34 mouse cellular contexts compared by ENCODE assay signal in the genomic region with DNA sequence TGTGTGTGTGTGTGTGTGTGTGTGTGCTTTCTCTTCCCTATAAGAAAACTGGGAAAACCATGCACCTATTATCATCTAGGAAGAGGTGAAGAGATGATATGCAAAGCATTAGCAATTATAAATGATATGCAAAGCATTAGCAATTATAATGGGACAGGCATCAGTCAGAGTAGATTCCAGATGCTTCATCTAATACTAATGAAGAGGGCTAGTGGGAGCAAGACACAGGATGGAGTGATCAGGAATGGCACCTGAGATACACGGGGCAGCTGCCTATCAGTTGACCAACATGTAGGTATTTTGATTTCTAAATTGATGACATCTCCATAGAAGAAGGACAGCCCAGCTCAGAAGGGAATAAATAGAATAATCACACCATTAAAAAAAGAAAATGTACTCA.
"Had no signal": no experiment of that assay in that cellular context is flagged by ENCODE, and none has a peak within 500 bp of the region (broad histone marks: within the 10 kb centered on the region; RNA-seq: fewer than 3 reads in every experiment).

No protein-coding gene starts in this region.

- H3K27me3 ChIP-seq: heart, embryonic 12.5 days; heart, embryonic 13.5 days; heart, embryonic 15.5 days; hindbrain, embryonic 13.5 days; hindbrain, embryonic 15.5 days; intestine, embryonic 15.5 days; kidney, embryonic 15.5 days had no signal

- H3K4me2 ChIP-seq: heart, embryonic 11.5 days; heart, embryonic 12.5 days; heart, embryonic 13.5 days; heart, embryonic 15.5 days; hindbrain, embryonic 13.5 days; hindbrain, embryonic 15.5 days; intestine, embryonic 15.5 days; kidney, embryonic 15.5 days had no signal

- DNase-seq: heart, adult 2 months; heart, postnatal 10 days; heart, postnatal 14 days; heart, postnatal 36 days; heart, postnatal 4 days; kidney, adult 11 months; kidney, adult 18-20 months; kidney, adult 2 months; kidney, adult 8-10 months; kidney, adult 9 months; kidney, postnatal 10 days; kidney, postnatal 14 days; kidney, postnatal 25 days; kidney, postnatal 36 days; kidney, postnatal 4 days; layer of hippocampus, adult 9-11 months; layer of hippocampus, postnatal 36 days had no signal

- H3K9ac ChIP-seq: heart, embryonic 12.5 days; heart, embryonic 13.5 days; heart, embryonic 15.5 days; hindbrain, embryonic 13.5 days; hindbrain, embryonic 15.5 days; intestine, embryonic 15.5 days; kidney, embryonic 15.5 days had no signal

- H3K36me3 ChIP-seq: heart, embryonic 10.5 days; heart, embryonic 12.5 days; heart, embryonic 13.5 days; heart, embryonic 15.5 days; hindbrain, embryonic 10.5 days; hindbrain, embryonic 13.5 days; hindbrain, embryonic 15.5 days; intestine, embryonic 15.5 days; kidney, embryonic 15.5 days had no signal

- H3K27ac ChIP-seq: heart, adult 2 months; heart, embryonic 10.5 days; heart, embryonic 13.5 days; heart, embryonic 15.5 days; hindbrain, embryonic 10.5 days; hindbrain, embryonic 13.5 days; hindbrain, embryonic 15.5 days; hindbrain, postnatal 0 days; intestine, embryonic 15.5 days; kidney, embryonic 15.5 days; kidney, postnatal 0 days; layer of hippocampus, adult 2 months had no signal

- H3K9me3 ChIP-seq: heart, embryonic 10.5 days; heart, embryonic 13.5 days; heart, embryonic 15.5 days; hindbrain, embryonic 10.5 days; hindbrain, embryonic 13.5 days; hindbrain, embryonic 15.5 days; intestine, embryonic 15.5 days; kidney, embryonic 15.5 days had no signal

- ATAC-seq: hindbrain, embryonic 16.5 days; hindbrain, postnatal 0 days; inflammation-experienced regulatory T-cells, adult 6 months; intestine, embryonic 15.5 days; intestine, embryonic 16.5 days; intestine, postnatal 0 days had no signal

- H3K4me1 ChIP-seq: heart, embryonic 10.5 days; heart, embryonic 12.5 days; heart, embryonic 13.5 days; heart, embryonic 15.5 days; hindbrain, embryonic 10.5 days; hindbrain, embryonic 13.5 days; hindbrain, embryonic 15.5 days; intestine, embryonic 15.5 days; kidney, embryonic 15.5 days had no signal

- H3K4me3 ChIP-seq: heart, adult 2 months; heart, embryonic 10.5 days; heart, embryonic 12.5 days; heart, embryonic 13.5 days; heart, embryonic 15.5 days; hindbrain, embryonic 10.5 days; hindbrain, embryonic 13.5 days; hindbrain, embryonic 15.5 days; intestine, embryonic 15.5 days; kidney, embryonic 15.5 days; layer of hippocampus, adult 2 months had no signal
